Mouse (Mus musculus): ENCODE measurements around the gene Efcab6. TPM values are rescaled to one million over a fixed set of nuclear protein-coding genes. Genes with fewer than 3 reads are reported as not detected.
A peak's percentile ranks its signal among the peaks of the same experiment; 100 is the strongest.
"Not testable (repeated sequence)": the region's sequence is repeated elsewhere in the genome, so short reads cannot be mapped to it uniquely, and the experiment has no call there.

The Efcab6 gene
- 0.16 and 0.17 TPM in 2 replicates for polyA plus RNA-seq (2015; fragmentation: Nextera tagmentation; extraction: Ambion mirVana)

GRCm38 (mm10) chr15:84065140-84065539, at the start of gene Efcab6:
TSS of gene Efcab6 (minus strand) at chr15:84065379.
- Histone ChIP-seq H3K4me2 (replicated peaks; ENCODE audit: low read depth, low read length) (peak within 1 kb of the TSS; percentile 40), H3K9me3 (ENCODE audit: low read length) (peaks cover 6% of the 10 kb centered on the region), H3K9ac (replicated peaks; ENCODE audit: low read length) (no peak within 1 kb of the TSS), H3K4me1 (ENCODE audit: insufficient read depth, low read length) (no peaks in the 10 kb centered on the region), H3K4me3 (ENCODE audit: low read length) (peak within 1 kb of the TSS; percentile 23), H3K36me3 (ENCODE audit: insufficient read depth, low read length) (no peaks in the 10 kb centered on the region), H3K27ac (ENCODE audit: low read length) (no peak within 1 kb of the TSS), H3K27me3 (ENCODE audit: insufficient read depth, low read length) (peaks cover 54% of the 10 kb centered on the region)
- peak; percentile 42; the same call in 1 of the 2 replicates for ATAC-seq (ENCODE audit: low FRiP score, low TSS enrichment)
- 2% methylated on average over 23 of the region's 29 CpGs for WGBS

GRCm38 (mm10) chr15:84113873-84114272, 48.7 kb upstream of the Efcab6 start:
- no peak overlapping the region for H3K4me2 ChIP-seq (replicated peaks; ENCODE audit: low read depth, low read length)
- H3K9me3 ChIP-seq (ENCODE audit: low read length), result no peaks in the 10 kb centered on the region
- no peaks in the 10 kb centered on the region for H3K4me1 ChIP-seq (ENCODE audit: insufficient read depth, low read length)
- no peak overlapping the region for H3K9ac ChIP-seq (replicated peaks; ENCODE audit: low read length)
- no peak for ATAC-seq (ENCODE audit: low FRiP score, low TSS enrichment)
- H3K27me3 ChIP-seq (ENCODE audit: insufficient read depth, low read length), result no peaks in the 10 kb centered on the region
- no peak overlapping the region for H3K4me3 ChIP-seq (ENCODE audit: low read length)
- no peaks in the 10 kb centered on the region for H3K36me3 ChIP-seq (ENCODE audit: insufficient read depth, low read length)
- no peak overlapping the region for H3K27ac ChIP-seq (ENCODE audit: low read length)
- WGBS, result 67% methylated on average over 6 of the region's 6 CpGs

GRCm38 (mm10) chr15:84108899-84109298, 43.7 kb upstream of the Efcab6 start:
- no peaks in the 10 kb centered on the region for H3K9me3 ChIP-seq (ENCODE audit: low read length)
- no peaks in the 10 kb centered on the region for H3K36me3 ChIP-seq (ENCODE audit: insufficient read depth, low read length)
- no peak overlapping the region for H3K9ac ChIP-seq (replicated peaks; ENCODE audit: low read length)
- 4% methylated on average over 13 of the region's 13 CpGs for WGBS
- no peak overlapping the region for H3K4me2 ChIP-seq (replicated peaks; ENCODE audit: low read depth, low read length)
- no peak for ATAC-seq (ENCODE audit: low FRiP score, low TSS enrichment)
- H3K4me1 ChIP-seq (ENCODE audit: insufficient read depth, low read length), result peaks cover 8% of the 10 kb centered on the region
- H3K4me3 ChIP-seq (ENCODE audit: low read length), result no peak overlapping the region
- no peak overlapping the region for H3K27ac ChIP-seq (ENCODE audit: low read length)
- peaks cover 41% of the 10 kb centered on the region for H3K27me3 ChIP-seq (ENCODE audit: insufficient read depth, low read length)

GRCm38 (mm10) chr15:84105924-84106500, 40.8 kb upstream of the Efcab6 start:
- Histone ChIP-seq H3K36me3 (ENCODE audit: insufficient read depth, low read length) (no peaks in the 10 kb centered on the region), H3K27me3 (ENCODE audit: insufficient read depth, low read length) (peaks cover 41% of the 10 kb centered on the region), H3K4me3 (ENCODE audit: low read length) (peak overlapping the region; percentile 53), H3K27ac (ENCODE audit: low read length) (no peak overlapping the region), H3K4me2 (replicated peaks; ENCODE audit: low read depth, low read length) (peak overlapping the region; percentile 89), H3K9me3 (ENCODE audit: low read length) (no peaks in the 10 kb centered on the region), H3K9ac (replicated peaks; ENCODE audit: low read length) (no peak overlapping the region), H3K4me1 (ENCODE audit: insufficient read depth, low read length) (peaks cover 8% of the 10 kb centered on the region)
- no peak for ATAC-seq (ENCODE audit: low FRiP score, low TSS enrichment)
- 7% methylated on average over 12 of the region's 12 CpGs for WGBS

- Histone ChIP-seq H3K4me1 (ENCODE audit: insufficient read depth, low read length) (peaks cover 8% of the 10 kb centered on the region), H3K36me3 (ENCODE audit: insufficient read depth, low read length) (no peaks in the 10 kb centered on the region), H3K27me3 (ENCODE audit: insufficient read depth, low read length) (peaks cover 41% of the 10 kb centered on the region), H3K9me3 (ENCODE audit: low read length) (no peaks in the 10 kb centered on the region), H3K4me2 (replicated peaks; ENCODE audit: low read depth, low read length) (peak within 1 kb of the TSS; percentile 89), H3K27ac (ENCODE audit: low read length) (no peak within 1 kb of the TSS), H3K4me3 (ENCODE audit: low read length) (peak within 1 kb of the TSS; percentile 53), H3K9ac (replicated peaks; ENCODE audit: low read length) (0 out of 2 replicates have a peak within 1 kb of the TSS, but pooled peaks have one; percentile 31)
- 1% methylated on average over 70 of the region's 77 CpGs for WGBS
- 0 out of 2 replicates have a peak, but pooled peaks have one; percentile 35 for ATAC-seq (ENCODE audit: low FRiP score, low TSS enrichment)
Measured at GRCm38 (mm10) chr15:84105105-84105923, 40.1 kb upstream of the Efcab6 start, which contains the start of gene Sult4a1. TSS of gene Sult4a1 (minus strand) at chr15:84105754.

- WGBS, result 84% methylated on average over 7 of the region's 7 CpGs
- peak overlapping the region; percentile 89 for H3K4me2 ChIP-seq (replicated peaks; ENCODE audit: low read depth, low read length)
- ATAC-seq (ENCODE audit: low FRiP score, low TSS enrichment), result no peak
Measured at GRCm38 (mm10) chr15:84104626-84105025, 39.4 kb upstream of the Efcab6 start.

GRCm38 (mm10) chr15:84097536-84097935, 32.4 kb upstream of the Efcab6 start:
- not testable (repeated sequence) for H3K9me3 ChIP-seq (ENCODE audit: low read length); H3K9ac ChIP-seq (replicated peaks; ENCODE audit: low read length); H3K4me1 ChIP-seq (ENCODE audit: insufficient read depth, low read length); ATAC-seq (ENCODE audit: low FRiP score, low TSS enrichment); H3K4me2 ChIP-seq (replicated peaks; ENCODE audit: low read depth, low read length); H3K36me3 ChIP-seq (ENCODE audit: insufficient read depth, low read length); H3K4me3 ChIP-seq (ENCODE audit: low read length); H3K27ac ChIP-seq (ENCODE audit: low read length); H3K27me3 ChIP-seq (ENCODE audit: insufficient read depth, low read length)
- 85% methylated on average over 15 of the region's 15 CpGs for WGBS

More at GRCm38 (mm10) chr15:84104626-84105025, 39.4 kb upstream of the Efcab6 start:
- H3K4me3 ChIP-seq (ENCODE audit: low read length), result no peak overlapping the region
- H3K9ac ChIP-seq (replicated peaks; ENCODE audit: low read length), result no peak overlapping the region
- no peak overlapping the region for H3K27ac ChIP-seq (ENCODE audit: low read length)
- no peaks in the 10 kb centered on the region for H3K9me3 ChIP-seq (ENCODE audit: low read length)
- H3K36me3 ChIP-seq (ENCODE audit: insufficient read depth, low read length), result no peaks in the 10 kb centered on the region
- peaks cover 41% of the 10 kb centered on the region for H3K27me3 ChIP-seq (ENCODE audit: insufficient read depth, low read length)
- peaks cover 8% of the 10 kb centered on the region for H3K4me1 ChIP-seq (ENCODE audit: insufficient read depth, low read length)

- no peak overlapping the region for H3K9ac ChIP-seq (replicated peaks; ENCODE audit: low read length)
- no peaks in the 10 kb centered on the region for H3K36me3 ChIP-seq (ENCODE audit: insufficient read depth, low read length)
- no peaks in the 10 kb centered on the region for H3K9me3 ChIP-seq (ENCODE audit: low read length)
- H3K4me3 ChIP-seq (ENCODE audit: low read length), result no peak overlapping the region
- no peak overlapping the region for H3K27ac ChIP-seq (ENCODE audit: low read length)
- H3K4me2 ChIP-seq (replicated peaks; ENCODE audit: low read depth, low read length), result no peak overlapping the region
- H3K27me3 ChIP-seq (ENCODE audit: insufficient read depth, low read length), result no peaks in the 10 kb centered on the region
- no peak for ATAC-seq (ENCODE audit: low FRiP score, low TSS enrichment)
- WGBS, result 87% methylated on average over 8 of the region's 8 CpGs
- no peaks in the 10 kb centered on the region for H3K4me1 ChIP-seq (ENCODE audit: insufficient read depth, low read length)
Measured at GRCm38 (mm10) chr15:84096051-84096450, 30.9 kb upstream of the Efcab6 start.

- Histone ChIP-seq H3K4me3 (ENCODE audit: low read length) (no peak overlapping the region), H3K9me3 (ENCODE audit: low read length) (no peaks in the 10 kb centered on the region), H3K27ac (ENCODE audit: low read length) (no peak overlapping the region), H3K4me2 (replicated peaks; ENCODE audit: low read depth, low read length) (no peak overlapping the region), H3K9ac (replicated peaks; ENCODE audit: low read length) (no peak overlapping the region), H3K36me3 (ENCODE audit: insufficient read depth, low read length) (no peaks in the 10 kb centered on the region), H3K27me3 (ENCODE audit: insufficient read depth, low read length) (no peaks in the 10 kb centered on the region), H3K4me1 (ENCODE audit: insufficient read depth, low read length) (no peaks in the 10 kb centered on the region)
- ATAC-seq (ENCODE audit: low FRiP score, low TSS enrichment), result no peak
- WGBS, result 66% methylated on average over 7 of the region's 7 CpGs
Measured at GRCm38 (mm10) chr15:84094921-84095320, 29.7 kb upstream of the Efcab6 start.

- 47% methylated on average over 9 of the region's 9 CpGs for WGBS
- no peak overlapping the region for H3K4me2 ChIP-seq (replicated peaks; ENCODE audit: low read depth, low read length)
- H3K4me3 ChIP-seq (ENCODE audit: low read length), result no peak overlapping the region
- H3K9ac ChIP-seq (replicated peaks; ENCODE audit: low read length), result no peak overlapping the region
- H3K9me3 ChIP-seq (ENCODE audit: low read length), result no peaks in the 10 kb centered on the region
- ATAC-seq (ENCODE audit: low FRiP score, low TSS enrichment), result no peak
- H3K4me1 ChIP-seq (ENCODE audit: insufficient read depth, low read length), result no peaks in the 10 kb centered on the region
- H3K27ac ChIP-seq (ENCODE audit: low read length), result no peak overlapping the region
- no peaks in the 10 kb centered on the region for H3K27me3 ChIP-seq (ENCODE audit: insufficient read depth, low read length)
- no peaks in the 10 kb centered on the region for H3K36me3 ChIP-seq (ENCODE audit: insufficient read depth, low read length)
Measured at GRCm38 (mm10) chr15:84086775-84087174, 21.6 kb upstream of the Efcab6 start.
